In genomic region chr2:172623707-172624106, GRCm38 (mm10) we compare ENCODE assay signal across 15 mouse cellular contexts.
DNase-seq lines count a peak whose midpoint lies in the region; ATAC-seq and TF ChIP-seq lines count a peak whose summit lies in the region.
"Had no signal": no experiment of that assay in that cellular context is flagged by ENCODE, and none has a peak within 500 bp of the region (broad histone marks: within the 10 kb centered on the region; RNA-seq: fewer than 3 reads in every experiment).

No protein-coding gene starts in this region.

- H3K4me2 ChIP-seq in heart, embryonic 12.5 days, result peak overlapping the region; percentile 28
- no peak overlapping the region for H3K4me2 ChIP-seq in midbrain, postnatal 0 days (ENCODE audit: low read depth, low read length, poor library complexity, severe bottlenecking)
- H3K4me2 ChIP-seq in forebrain, embryonic 16.5 days (ENCODE audit: low read length), result peak overlapping the region; percentile 15
- peak overlapping the region; percentile 3; the same call in 1 of the 2 replicates for H3K4me2 ChIP-seq in midbrain, embryonic 15.5 days

- no peak for DNase-seq in heart, adult 11 months
- DNase-seq in midbrain, embryonic 10.5 days (ENCODE audit: low spot score), result no peak
- no peak for DNase-seq in midbrain, postnatal 0 days (ENCODE audit: low spot score)
- no peak for DNase-seq in right cerebral cortex, postnatal 36 days (ENCODE audit: low spot score in 2 of 2)
- DNase-seq: adrenal gland, adult 2 months; B cell, adult 2 months; kidney, adult 2 months; retina, postnatal 1 day; thymus, postnatal 14 days had no signal

- peak overlapping the region; percentile 8; the same call in 1 of the 2 replicates for H3K4me3 ChIP-seq in heart, embryonic 12.5 days
- peak overlapping the region; percentile 16; the same call in 1 of the 2 replicates for H3K4me3 ChIP-seq in midbrain, embryonic 10.5 days
- H3K4me3 ChIP-seq in midbrain, postnatal 0 days (ENCODE audit: low read depth, low read length), result no peak overlapping the region
- no peak overlapping the region for H3K4me3 ChIP-seq in forebrain, embryonic 16.5 days (replicated peaks; ENCODE audit: low read length)
- no peak overlapping the region for H3K4me3 ChIP-seq in midbrain, embryonic 15.5 days
- H3K4me3 ChIP-seq: left cerebral cortex, adult 2 months had no signal

- ATAC-seq in heart, embryonic 12.5 days (ENCODE audit: insufficient number of reproducible peaks, low FRiP score), result no peak
- no peak for ATAC-seq in midbrain, postnatal 0 days (ENCODE audit: low FRiP score)
- ATAC-seq in forebrain, embryonic 16.5 days, result peak; percentile 12; the same call in 1 of the 2 replicates
- ATAC-seq in midbrain, embryonic 15.5 days (replicated peaks), result no peak
- no peak for ATAC-seq in frontal cortex, adult (ENCODE audit: low TSS enrichment)
- ATAC-seq: lung, postnatal 0 days had no signal

- peaks cover 17% of the 10 kb centered on the region for H3K4me1 ChIP-seq in heart, embryonic 12.5 days (replicated peaks)
- H3K4me1 ChIP-seq in midbrain, embryonic 10.5 days, result peaks cover 31% of the 10 kb centered on the region
- H3K4me1 ChIP-seq in midbrain, postnatal 0 days (ENCODE audit: insufficient read depth, low read length), result no peaks in the 10 kb centered on the region
- peaks cover 8% of the 10 kb centered on the region for H3K4me1 ChIP-seq in forebrain, embryonic 16.5 days (replicated peaks; ENCODE audit: control insufficient read depth, insufficient read depth, low read length)
- peaks cover 6% of the 10 kb centered on the region for H3K4me1 ChIP-seq in midbrain, embryonic 15.5 days

- TF ChIP-seq CTCF in midbrain, postnatal 0 days (IDR thresholded peaks at IDR 0.05), result no peak

- 13% methylated on average over 14 of the region's 14 CpGs for WGBS in heart, embryonic 12.5 days
- WGBS in midbrain, embryonic 10.5 days, result 16% methylated on average over 14 of the region's 14 CpGs
- WGBS in midbrain, postnatal 0 days, result 15% methylated on average over 14 of the region's 14 CpGs
- 14% methylated on average over 14 of the region's 14 CpGs for WGBS in forebrain, embryonic 16.5 days
- 14% methylated on average over 14 of the region's 14 CpGs for WGBS in midbrain, embryonic 15.5 days

- no peaks in the 10 kb centered on the region for H3K9me3 ChIP-seq in heart, embryonic 12.5 days (replicated peaks)
- H3K9me3 ChIP-seq in midbrain, embryonic 10.5 days (replicated peaks), result no peaks in the 10 kb centered on the region
- no peaks in the 10 kb centered on the region for H3K9me3 ChIP-seq in midbrain, postnatal 0 days (ENCODE audit: low read length)
- H3K9me3 ChIP-seq in forebrain, embryonic 16.5 days (ENCODE audit: control insufficient read depth, low read length), result no peaks in the 10 kb centered on the region
- no peaks in the 10 kb centered on the region for H3K9me3 ChIP-seq in midbrain, embryonic 15.5 days

- H3K27ac ChIP-seq in heart, embryonic 12.5 days (ENCODE audit: poor library complexity, severe bottlenecking), result no peak overlapping the region
- H3K27ac ChIP-seq in midbrain, embryonic 10.5 days (replicated peaks), result no peak overlapping the region
- H3K27ac ChIP-seq in midbrain, postnatal 0 days (ENCODE audit: low read depth, low read length), result no peak overlapping the region
- no peak overlapping the region for H3K27ac ChIP-seq in forebrain, embryonic 16.5 days (ENCODE audit: low read length)
- H3K27ac ChIP-seq in midbrain, embryonic 15.5 days, result no peak overlapping the region
- H3K27ac ChIP-seq: left cerebral cortex, adult 2 months had no signal

- peaks cover 19% of the 10 kb centered on the region for H3K27me3 ChIP-seq in heart, embryonic 12.5 days (replicated peaks)
- peaks cover 28% of the 10 kb centered on the region for H3K27me3 ChIP-seq in midbrain, embryonic 10.5 days (ENCODE audit: low read depth, poor library complexity, severe bottlenecking)
- no peaks in the 10 kb centered on the region for H3K27me3 ChIP-seq in midbrain, postnatal 0 days (ENCODE audit: insufficient read depth, low read length)
- H3K27me3 ChIP-seq in forebrain, embryonic 16.5 days (replicated peaks; ENCODE audit: control insufficient read depth, insufficient read depth, low read length), result no peaks in the 10 kb centered on the region
- H3K27me3 ChIP-seq in midbrain, embryonic 15.5 days (replicated peaks), result 0 out of 2 replicates have a peak, but pooled peaks cover 2% of the 10 kb centered on the region

- no peaks in the 10 kb centered on the region for H3K36me3 ChIP-seq in heart, embryonic 12.5 days
- no peaks in the 10 kb centered on the region for H3K36me3 ChIP-seq in midbrain, embryonic 10.5 days
- H3K36me3 ChIP-seq in midbrain, postnatal 0 days (ENCODE audit: insufficient read depth, low read length), result no peaks in the 10 kb centered on the region
- no peaks in the 10 kb centered on the region for H3K36me3 ChIP-seq in forebrain, embryonic 16.5 days (ENCODE audit: control insufficient read depth, insufficient read depth)
- H3K36me3 ChIP-seq in midbrain, embryonic 15.5 days (replicated peaks), result no peaks in the 10 kb centered on the region

- H3K9ac ChIP-seq in heart, embryonic 12.5 days, result no peak overlapping the region
- H3K9ac ChIP-seq in midbrain, postnatal 0 days (replicated peaks; ENCODE audit: low read length, poor library complexity, severe bottlenecking), result no peak overlapping the region
- H3K9ac ChIP-seq in forebrain, embryonic 16.5 days (replicated peaks; ENCODE audit: low read depth, low read length), result peak overlapping the region; percentile 48; the same call in 1 of the 2 replicates
- H3K9ac ChIP-seq in midbrain, embryonic 15.5 days, result no peak overlapping the region

Comparison
In these comparisons a context has a peak if more than half of its experiments do, and no peak if none do; other contexts are left out.
1. H3K4me3 ChIP-seq: peak in heart, embryonic 12.5 days (single experiment) and midbrain, embryonic 10.5 days (single experiment); none in midbrain, postnatal 0 days (single experiment), forebrain, embryonic 16.5 days (single experiment) and midbrain, embryonic 15.5 days (single experiment).